10 mouse cellular contexts compared by ENCODE assay signal in genomic region chr14:57701915-57702477, GRCm38 (mm10). TPM values are rescaled to one million over a fixed set of nuclear protein-coding genes. Genes with fewer than 3 reads are reported as not detected.
A peak's percentile ranks its signal among the peaks of the same experiment; 100 is the strongest.
DNase-seq lines count a peak whose midpoint lies in the region; ATAC-seq and TF ChIP-seq lines count a peak whose summit lies in the region.
"Had no signal": no experiment of that assay in that cellular context is flagged by ENCODE, and none has a peak within 500 bp of the region (broad histone marks: within the 10 kb centered on the region; RNA-seq: fewer than 3 reads in every experiment).

No protein-coding gene starts in this region.

- H3K9ac ChIP-seq in midbrain, embryonic 11.5 days (ENCODE audit: low read length): no peak overlapping the region
- no peak overlapping the region for H3K9ac ChIP-seq in liver, postnatal 0 days (replicated peaks)

- DNase-seq in frontal cortex, postnatal 36 days (ENCODE audit: low spot score in 2 of 2): no peak
- peak; percentile 52 for DNase-seq in gonadal fat pad, adult 2 months (ENCODE audit: low read depth)
- DNase-seq in midbrain, embryonic 11.5 days (ENCODE audit: low spot score, missing footprints): no peak
- DNase-seq in liver, postnatal 0 days: no peak
- no peak for DNase-seq in layer of hippocampus, postnatal 14 days (ENCODE audit: low spot score in 2 of 2)
- DNase-seq: cerebellum, postnatal 10 days had no signal

- H3K4me1 ChIP-seq in cortical plate, adult 2 months (ENCODE audit: control insufficient read depth, insufficient read depth, low read length): peaks cover 2% of the 10 kb centered on the region; the same call in 1 of the 2 replicates
- H3K4me1 ChIP-seq in midbrain, embryonic 11.5 days (ENCODE audit: control insufficient read depth, insufficient read depth, low read length): no peaks in the 10 kb centered on the region; the same call in 1 of the 2 replicates
- no peaks in the 10 kb centered on the region for H3K4me1 ChIP-seq in liver, postnatal 0 days (ENCODE audit: insufficient read depth)

- no peak overlapping the region for H3K4me3 ChIP-seq in cortical plate, adult 2 months (ENCODE audit: insufficient read depth, low read length)
- H3K4me3 ChIP-seq in midbrain, embryonic 11.5 days (ENCODE audit: low read depth, low read length): no peak overlapping the region
- no peak overlapping the region for H3K4me3 ChIP-seq in liver, postnatal 0 days (ENCODE audit: low read depth, low read length)

- H3K9me3 ChIP-seq in midbrain, embryonic 11.5 days (ENCODE audit: control insufficient read depth, low read length): no peaks in the 10 kb centered on the region
- no peaks in the 10 kb centered on the region for H3K9me3 ChIP-seq in liver, postnatal 0 days (ENCODE audit: low read length)

- peaks cover 12% of the 10 kb centered on the region for H3K36me3 ChIP-seq in midbrain, embryonic 11.5 days (ENCODE audit: control insufficient read depth, insufficient read depth, low read length)
- H3K36me3 ChIP-seq in liver, postnatal 0 days (replicated peaks; ENCODE audit: insufficient read depth, low read length): peaks cover 41% of the 10 kb centered on the region

- H3K4me2 ChIP-seq in midbrain, embryonic 11.5 days: no peak overlapping the region
- H3K4me2 ChIP-seq in liver, postnatal 0 days (ENCODE audit: low read depth, low read length): no peak overlapping the region

- no peak for TF ChIP-seq CTCF in cortical plate, adult 2 months (IDR thresholded peaks at IDR 0.05; ENCODE audit: extremely low read depth, insufficient read depth, low read length)
- TF ChIP-seq CTCF in liver, postnatal 0 days (IDR thresholded peaks at IDR 0.05; ENCODE audit: low read depth): no peak

- ATAC-seq in frontal cortex, adult (ENCODE audit: low TSS enrichment): 0 out of 2 replicates have a peak, but pooled peaks have one; percentile 20
- peak; percentile 68 for ATAC-seq in midbrain, embryonic 11.5 days (ENCODE audit: low FRiP score)
- ATAC-seq in liver, postnatal 0 days: no peak
- no peak for ATAC-seq in activated CD4-positive, CD25-positive, alpha-beta regulatory T cell, adult 4 months

- no peaks in the 10 kb centered on the region for H3K27me3 ChIP-seq in midbrain, embryonic 11.5 days (ENCODE audit: control insufficient read depth, insufficient read depth, low read length)
- H3K27me3 ChIP-seq in liver, postnatal 0 days (ENCODE audit: insufficient read depth, low read length): no peaks in the 10 kb centered on the region

- 0 out of 2 replicates have a peak overlapping the region, but pooled peaks have one; percentile 6 for H3K27ac ChIP-seq in cortical plate, adult 2 months (ENCODE audit: insufficient read depth, low read length)
- H3K27ac ChIP-seq in midbrain, embryonic 11.5 days (ENCODE audit: low read depth, low read length): peak overlapping the region; percentile 35
- no peak overlapping the region for H3K27ac ChIP-seq in liver, postnatal 0 days (ENCODE audit: low read depth)

- no peak for TF ChIP-seq POLR2A in cortical plate, adult 2 months (IDR thresholded peaks at IDR 0.05; ENCODE audit: extremely low read depth, insufficient read depth, low read length)

- TF ChIP-seq EP300 in liver, postnatal 0 days (IDR thresholded peaks at IDR 0.05; ENCODE audit: low read depth): no peak

- 64% methylated on average over 12 of the region's 12 CpGs for WGBS in midbrain, embryonic 11.5 days
- 70% methylated on average over 12 of the region's 12 CpGs for WGBS in liver, postnatal 0 days (ENCODE audit: insufficient replicate concordance)

RNA-seq across cellular contexts. Expression of gene Xpo4, which starts 36.8 kb away (rescaled TPM):
- polyA plus RNA-seq in cortical plate, adult 2 months (2012; rRNA removed): 6.7 and 7.1 TPM in 2 replicates
- 3.9 and 4.0 TPM in 2 replicates for polyA plus RNA-seq in gonadal fat pad, adult 2 months (2012; rRNA removed)
- polyA plus RNA-seq in midbrain, embryonic 11.5 days (2014; fragmentation: Nextera tagmentation; extraction: Ambion mirVana): 32.6 and 33.9 TPM in 2 replicates
- polyA plus RNA-seq in liver, postnatal 0 days (2015; fragmentation: Nextera tagmentation; extraction: Ambion mirVana): 4.9 and 5.0 TPM in 2 replicates
- total RNA-seq in layer of hippocampus, postnatal 14 days (2021): 10 to 100 TPM; 13.0 to 14.1 TPM
- 10 to 100 TPM; 21.2 to 28.7 TPM for polyA plus RNA-seq in activated CD4-positive, CD25-positive, alpha-beta regulatory T cell, adult 4 months (2017; shearing (Covaris generic))

RNA-seq across cellular contexts. Expression of gene Gm49361, which starts 43.9 kb away (rescaled TPM):
- polyA plus RNA-seq in cortical plate, adult 2 months (2012; rRNA removed): not detected in 2 replicates
- polyA plus RNA-seq in gonadal fat pad, adult 2 months (2012; rRNA removed): not detected in 2 replicates
- polyA plus RNA-seq in midbrain, embryonic 11.5 days (2014; fragmentation: Nextera tagmentation; extraction: Ambion mirVana): not detected in 2 replicates
- polyA plus RNA-seq in liver, postnatal 0 days (2015; fragmentation: Nextera tagmentation; extraction: Ambion mirVana): not detected in 2 replicates
- not detected for total RNA-seq in layer of hippocampus, postnatal 14 days (2021)
- polyA plus RNA-seq in activated CD4-positive, CD25-positive, alpha-beta regulatory T cell, adult 4 months (2017; shearing (Covaris generic)): not detected
- polyA plus RNA-seq: heart, embryonic 16.5 days had no signal

RNA-seq across cellular contexts. Expression of gene Lats2, which starts 56.2 kb away (rescaled TPM):
- 14.4 and 16.7 TPM in 2 replicates for polyA plus RNA-seq in cortical plate, adult 2 months (2012; rRNA removed)
- polyA plus RNA-seq in gonadal fat pad, adult 2 months (2012; rRNA removed): 22.0 and 26.1 TPM in 2 replicates
- 10.7 and 11.2 TPM in 2 replicates for polyA plus RNA-seq in midbrain, embryonic 11.5 days (2014; fragmentation: Nextera tagmentation; extraction: Ambion mirVana)
- 4.7 and 4.9 TPM in 2 replicates for polyA plus RNA-seq in liver, postnatal 0 days (2015; fragmentation: Nextera tagmentation; extraction: Ambion mirVana)
- 10 to 100 TPM; 32.7 to 34.8 TPM for total RNA-seq in layer of hippocampus, postnatal 14 days (2021)
- polyA plus RNA-seq in activated CD4-positive, CD25-positive, alpha-beta regulatory T cell, adult 4 months (2017; shearing (Covaris generic)): 10 to 100 TPM; 17.9 to 20.7 TPM

Comparison
In these comparisons a context has a peak if more than half of its experiments do, and no peak if none do; other contexts are left out.
1. ATAC-seq: peak in frontal cortex, adult (single experiment) and midbrain, embryonic 11.5 days (single experiment); none in liver, postnatal 0 days (single experiment) and activated CD4-positive, CD25-positive, alpha-beta regulatory T cell, adult 4 months (single experiment).